Mouse (Mus musculus): ENCODE data around the gene Hic2. TPM values are rescaled to one million over a fixed set of nuclear protein-coding genes. Genes with fewer than 3 reads are reported as not detected.

Gene Hic2
- polyA plus RNA-seq, 1 experiment from 2014 or later, result 2.2 TPM

DNA sequence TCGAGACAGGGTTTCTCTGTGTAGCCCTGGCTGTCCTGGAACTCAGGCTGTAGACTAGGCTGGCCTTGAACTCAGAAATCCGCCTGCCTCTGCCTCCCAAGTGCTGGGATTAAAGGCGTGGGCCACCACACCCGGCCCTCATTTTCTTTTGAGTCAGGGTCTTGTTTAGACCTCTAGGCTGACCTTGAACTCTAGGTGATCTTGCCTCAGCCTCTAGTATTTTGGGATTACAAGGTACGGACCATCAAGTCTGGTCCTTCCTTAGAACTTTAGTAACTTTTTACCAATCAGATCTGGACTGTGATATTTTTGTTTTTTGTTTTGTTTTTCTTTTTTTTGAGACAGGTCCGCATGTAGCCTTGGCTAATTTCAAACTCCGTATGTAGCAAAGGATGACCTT, 42.3 kb downstream of the Hic2 start, which contains the start of gene Tmem191c:
Tmem191c (plus strand) TSS at position 357 of the 400 bp plus-strand sequence.
- no peak for DNase-seq (ENCODE audit: low spot score)

GRCm38 (mm10) chr16:17276164-17277151, 43.1 kb downstream of the Hic2 start:
- peak; percentile 95 for DNase-seq (ENCODE audit: low spot score)

DNA sequence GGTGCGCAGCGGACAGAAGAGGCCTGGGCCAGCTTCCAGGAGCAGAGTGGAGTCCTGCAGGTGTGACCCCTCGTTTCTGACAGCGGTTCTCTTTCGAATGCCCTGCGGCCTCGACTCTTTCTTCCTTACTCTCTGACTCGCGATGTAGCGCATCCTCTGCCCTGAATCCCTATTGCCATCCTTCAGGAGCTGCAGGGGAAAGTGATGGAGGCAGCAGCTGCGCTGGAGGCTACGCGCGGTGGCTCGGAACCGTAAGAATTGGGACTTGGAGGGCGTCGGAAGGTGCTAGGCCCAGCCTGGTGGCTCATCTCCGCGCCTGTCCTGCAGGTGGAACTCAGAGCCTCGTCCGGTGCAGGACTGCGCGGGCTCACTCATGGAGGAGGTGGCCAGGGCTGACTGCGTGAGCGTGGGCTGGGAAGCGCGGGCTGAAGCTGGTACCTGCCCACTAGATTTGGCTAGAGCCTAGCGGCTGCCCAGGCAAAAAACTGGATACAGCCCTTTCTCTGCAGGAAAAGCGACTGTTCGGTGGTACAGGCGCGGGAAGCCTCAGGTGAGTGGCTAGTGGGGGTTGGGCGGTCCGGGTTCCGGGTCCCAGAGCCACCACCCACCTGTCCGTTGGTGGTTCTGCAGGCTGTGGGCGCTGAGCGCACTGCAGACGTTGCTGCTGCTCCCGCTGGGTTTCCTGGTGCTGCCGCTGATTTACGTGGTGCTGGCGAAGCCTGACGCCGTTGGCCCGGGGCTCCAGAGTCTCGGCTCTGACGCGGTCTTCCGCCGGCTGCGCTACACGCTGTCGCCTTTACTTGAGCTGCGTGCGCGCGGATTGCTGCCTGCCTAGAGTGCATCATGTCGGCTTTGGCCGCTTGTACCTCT, 44.2 kb downstream of the Hic2 start:
- peak; percentile 76 for DNase-seq (ENCODE audit: low spot score)

DNA sequence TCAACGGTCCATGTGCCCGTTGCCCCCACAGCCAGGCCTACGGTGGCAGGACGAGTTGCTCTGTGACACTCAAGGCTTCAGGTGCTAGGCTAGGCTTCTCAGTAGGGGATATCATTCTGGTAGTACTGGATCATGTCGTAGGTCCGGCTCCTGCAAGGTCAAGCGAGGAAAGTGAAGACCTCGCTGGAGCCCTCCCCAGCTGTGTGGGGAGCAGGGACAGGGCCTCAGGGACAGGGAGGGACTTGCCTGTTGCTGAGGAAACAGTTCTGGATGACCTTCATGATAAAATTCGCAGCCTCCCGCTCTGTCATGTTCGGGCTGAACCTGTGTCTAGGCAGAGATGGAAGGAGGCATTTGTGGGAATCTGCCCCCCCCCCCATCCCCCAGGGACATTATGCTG, 47.1 kb downstream of the Hic2 start:
- no peak for DNase-seq (ENCODE audit: low spot score)

DNA sequence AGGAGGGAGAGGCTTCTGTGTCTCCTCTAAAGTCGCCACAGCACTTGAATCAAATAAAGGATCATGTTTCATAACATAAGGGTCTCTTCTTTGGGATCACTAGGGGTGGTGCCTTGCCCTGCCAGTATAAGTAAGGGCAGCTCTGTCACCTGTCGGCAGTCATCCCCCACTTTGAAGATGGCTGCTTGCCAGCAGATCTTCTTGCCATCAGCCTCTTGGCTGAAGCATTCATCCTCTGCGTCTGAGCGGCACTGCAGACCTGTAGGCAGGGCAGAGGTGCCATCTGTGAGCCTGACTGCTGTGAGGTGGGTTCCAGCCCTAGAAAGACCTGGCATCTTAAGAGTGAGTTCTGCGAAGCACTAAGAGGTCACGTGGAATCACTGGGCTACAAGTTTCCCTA, 49.8 kb downstream of the Hic2 start:
- no peak for DNase-seq (ENCODE audit: low spot score)

DNA sequence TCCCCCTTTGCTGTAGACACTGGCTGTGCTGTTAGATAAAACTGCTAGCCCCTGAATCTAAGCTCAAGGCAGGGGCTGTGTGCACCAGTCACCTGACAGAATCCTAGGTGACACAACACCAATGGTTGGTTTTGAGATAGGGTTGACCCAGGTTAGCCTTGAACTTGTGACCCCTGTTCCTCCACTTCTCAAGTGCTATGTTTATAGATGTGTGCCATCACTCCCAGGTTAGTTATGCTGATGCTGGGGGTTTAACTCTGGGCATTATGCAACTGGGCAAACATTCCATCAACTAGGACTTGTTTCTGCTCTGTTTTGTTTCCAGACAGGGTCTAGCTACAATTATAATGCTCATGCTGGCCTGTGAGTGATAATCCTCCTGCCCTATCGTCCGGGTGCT, 53.7 kb downstream of the Hic2 start:
- no peak for DNase-seq (ENCODE audit: low spot score)

GRCm38 (mm10) chr16:17291016-17291415, 57.6 kb downstream of the Hic2 start:
- no peak for DNase-seq (ENCODE audit: low spot score)

- DNase-seq (ENCODE audit: low spot score), result peak; percentile 82
These were observed 59.4 kb downstream of the Hic2 start for GRCm38 (mm10) chr16:17292751-17293150.

DNA sequence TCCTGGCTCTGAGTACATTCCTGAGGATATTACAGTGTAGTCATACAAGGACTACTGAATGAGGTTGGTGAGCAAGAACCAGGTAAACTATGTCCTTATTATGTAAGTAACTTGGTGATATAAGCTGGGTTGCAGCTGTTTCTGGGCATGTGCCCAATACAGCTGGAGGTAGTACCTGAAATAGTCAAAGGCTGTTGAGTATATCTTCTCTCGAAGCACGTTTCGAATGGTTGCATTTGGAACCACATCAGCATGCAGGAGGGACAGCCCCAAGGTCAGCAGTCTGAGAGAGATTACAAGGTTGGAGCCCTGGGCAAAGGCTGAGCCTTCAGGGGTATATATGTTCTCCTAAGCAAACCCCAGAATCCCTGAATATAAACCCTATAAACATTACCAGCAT, 67.4 kb downstream of the Hic2 start:
- no peak for DNase-seq (ENCODE audit: low spot score)

DNA sequence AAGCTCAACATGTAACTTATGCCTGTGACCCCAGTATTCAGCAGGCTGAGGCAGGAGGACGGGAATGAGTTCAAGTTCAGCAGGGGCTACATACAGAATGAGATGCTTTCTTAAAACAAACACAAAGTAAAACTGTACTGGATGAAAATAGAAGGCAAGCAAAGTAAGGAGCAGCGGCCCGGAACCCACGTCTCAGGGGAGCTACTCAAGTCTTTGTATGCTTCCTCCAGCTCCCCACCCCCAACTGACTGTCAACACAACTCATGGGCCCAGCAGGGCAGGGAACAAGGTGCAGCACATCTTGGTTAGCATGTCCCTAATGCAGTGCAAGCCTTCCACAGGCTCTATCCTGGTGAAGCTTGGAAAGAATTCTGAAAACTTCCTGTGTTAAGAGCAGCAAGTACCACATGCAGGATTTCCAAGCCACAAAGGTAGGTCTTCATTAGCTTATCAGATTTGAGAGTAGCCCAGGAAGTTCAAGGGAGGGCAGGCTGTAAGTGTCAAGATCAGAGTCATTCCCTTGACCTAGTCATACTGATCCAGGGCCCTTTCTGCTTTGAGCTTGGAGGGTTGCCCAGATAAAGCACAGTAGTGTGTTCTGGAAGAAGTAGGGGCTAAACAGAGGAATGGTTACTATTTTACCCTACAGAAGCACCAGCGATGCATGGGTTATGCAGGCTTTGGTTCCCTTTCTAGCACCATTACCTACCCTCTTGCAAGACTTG, 70.3 kb downstream of the Hic2 start:
- no peak for DNase-seq (ENCODE audit: low spot score)

DNA sequence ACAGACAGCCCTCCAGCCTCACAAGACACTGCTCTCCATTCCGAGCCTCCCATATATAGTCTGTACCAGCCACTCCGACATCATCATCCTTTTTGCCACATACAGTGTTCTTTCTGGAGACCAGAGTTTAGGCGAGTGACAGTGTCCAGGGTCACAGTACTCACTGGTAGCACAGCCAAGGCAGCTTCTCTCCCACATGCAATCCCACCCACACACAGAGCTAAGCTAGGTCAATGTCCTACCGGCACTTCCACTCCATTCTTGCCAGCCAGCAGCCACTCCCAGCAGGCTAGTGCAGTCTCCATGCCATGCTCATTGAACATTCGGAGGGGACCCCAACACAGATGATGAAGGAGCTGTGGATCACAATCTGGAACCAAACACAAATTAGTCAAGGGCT, 74.1 kb downstream of the Hic2 start:
- no peak for DNase-seq (ENCODE audit: low spot score)

DNA sequence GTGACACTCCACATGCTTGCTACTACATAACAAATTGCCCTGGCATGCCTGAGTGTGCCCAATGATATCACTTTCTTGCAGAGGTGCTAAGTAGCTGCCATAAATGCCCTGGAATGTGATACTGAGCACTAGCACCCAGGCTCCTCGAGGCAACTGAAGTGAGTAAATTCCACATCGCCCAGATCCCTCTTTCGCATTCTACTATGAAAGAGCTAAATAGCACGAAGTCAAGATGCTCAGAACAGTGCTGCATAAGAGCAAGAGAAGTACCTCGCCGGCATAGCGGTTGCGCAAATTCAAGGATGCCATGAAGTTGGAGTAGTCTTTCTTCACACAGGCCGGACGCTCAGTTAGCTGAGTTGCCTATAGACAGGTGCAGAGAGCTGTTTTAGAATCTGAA, 75.7 kb downstream of the Hic2 start:
- no peak for DNase-seq (ENCODE audit: low spot score)

DNA sequence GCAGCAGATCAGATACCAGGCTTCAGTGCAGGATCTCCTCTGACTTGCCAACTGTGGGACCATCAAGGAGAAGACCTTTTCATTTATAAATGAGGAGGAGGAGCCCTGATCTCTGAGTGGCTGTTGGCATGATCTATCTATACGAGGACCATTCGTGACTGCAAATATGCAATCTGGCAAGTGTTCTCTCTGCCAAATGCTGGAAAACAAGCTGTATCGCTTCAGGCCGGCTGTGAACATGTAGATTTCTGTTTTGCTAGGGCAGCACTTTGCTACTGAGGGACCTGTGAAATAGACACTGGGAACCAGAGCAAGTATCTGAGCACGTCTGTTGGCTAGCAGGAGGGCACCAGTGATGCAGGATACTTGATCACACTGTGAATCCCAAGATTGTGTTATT, 79.2 kb downstream of the Hic2 start:
- DNase-seq (ENCODE audit: low spot score), result no peak

Other genes with a start within 250 kb of the Hic2 start
- gene Ypel1, start 163.9 kb upstream of the Hic2 start, polyA plus RNA-seq (2015; fragmentation: Nextera tagmentation; extraction: Ambion mirVana), result 10.2 and 12.2 TPM in 2 replicates
- gene Ppil2, start 122.3 kb upstream of the Hic2 start, polyA plus RNA-seq (2015; fragmentation: Nextera tagmentation; extraction: Ambion mirVana), result 148 and 150 TPM in 2 replicates
- 56.5 and 61.3 TPM in 2 replicates for gene 2610318N02Rik, start 108.4 kb upstream of the Hic2 start, polyA plus RNA-seq (2015; fragmentation: Nextera tagmentation; extraction: Ambion mirVana)
- gene Sdf2l1, start 101.2 kb upstream of the Hic2 start, polyA plus RNA-seq (2015; fragmentation: Nextera tagmentation; extraction: Ambion mirVana), result 74.2 and 113 TPM in 2 replicates
- 17.2 and 18.7 TPM in 2 replicates for gene Ydjc, start 89.0 kb upstream of the Hic2 start, polyA plus RNA-seq (2015; fragmentation: Nextera tagmentation; extraction: Ambion mirVana)
- gene Ccdc116, start 86.3 kb upstream of the Hic2 start, polyA plus RNA-seq (2015; fragmentation: Nextera tagmentation; extraction: Ambion mirVana), result 0.73 and 1.3 TPM in 2 replicates
- gene Ube2l3, start 30.9 kb upstream of the Hic2 start, polyA plus RNA-seq (2015; fragmentation: Nextera tagmentation; extraction: Ambion mirVana), result 420 and 454 TPM in 2 replicates
- 0.30 and 0.48 TPM in 2 replicates for gene Rimbp3, start 25.0 kb upstream of the Hic2 start, polyA plus RNA-seq (2015; fragmentation: Nextera tagmentation; extraction: Ambion mirVana)
- 33.3 and 50.5 TPM in 2 replicates for gene Tmem191c, start 42.5 kb downstream of the Hic2 start, polyA plus RNA-seq (2015; fragmentation: Nextera tagmentation; extraction: Ambion mirVana)
- 0.15 and 0.30 TPM in 2 replicates for gene Serpind1, start 97.8 kb downstream of the Hic2 start, polyA plus RNA-seq (2015; fragmentation: Nextera tagmentation; extraction: Ambion mirVana)
- 14.1 and 14.8 TPM in 2 replicates for gene Snap29, start 172.4 kb downstream of the Hic2 start, polyA plus RNA-seq (2015; fragmentation: Nextera tagmentation; extraction: Ambion mirVana)
- 29.0 and 31.3 TPM in 2 replicates for gene Pi4ka, start 172.7 kb downstream of the Hic2 start, polyA plus RNA-seq (2015; fragmentation: Nextera tagmentation; extraction: Ambion mirVana)
- 59.8 and 68.0 TPM in 2 replicates for gene Crkl, start 218.4 kb downstream of the Hic2 start, polyA plus RNA-seq (2015; fragmentation: Nextera tagmentation; extraction: Ambion mirVana)

All from thymus, postnatal 0 days (tissue).